Mouse (Mus musculus) telencephalon, adult 2 months (tissue): Measurements from ENCODE around the gene Twist2.

Experiments used
- DNase-seq: peaks from one replicate; pipeline ENCODE4 v3.0.0-alpha.2; 2011; ENCODE audit warnings: low read depth, low spot score

Twist2 gene

GRCm38 (mm10) chr1:91873572-91874285, 72.5 kb downstream of the Twist2 start:
- DNase-seq = no peak

- DNase-seq = no peak
Observed at GRCm38 (mm10) chr1:91874633-91875032, 73.4 kb downstream of the Twist2 start.

GRCm38 (mm10) chr1:91875042-91875720, 73.9 kb downstream of the Twist2 start:
- no peak for DNase-seq

GRCm38 (mm10) chr1:91878696-91879095, 77.4 kb downstream of the Twist2 start:
- no peak for DNase-seq

- DNase-seq = peak; percentile 90
Observed at GRCm38 (mm10) chr1:91880156-91880555, 78.9 kb downstream of the Twist2 start.

- peak; percentile 62 for DNase-seq
Observed at GRCm38 (mm10) chr1:91880899-91881298, 79.6 kb downstream of the Twist2 start.

- DNase-seq = no peak
Observed at GRCm38 (mm10) chr1:91883115-91883514, 81.9 kb downstream of the Twist2 start.

GRCm38 (mm10) chr1:91893598-91893997, 92.3 kb downstream of the Twist2 start:
- DNase-seq = no peak

- no peak for DNase-seq
Observed at GRCm38 (mm10) chr1:91894286-91894685, 93.0 kb downstream of the Twist2 start.

- DNase-seq = no peak
Observed at GRCm38 (mm10) chr1:91897078-91897477, 95.8 kb downstream of the Twist2 start.
